Comparison of ENCODE assay signal across 27 mouse cellular contexts in genomic region chr14:102920415-102920814, GRCm38 (mm10).
"Had no signal": no experiment of that assay in that cellular context is flagged by ENCODE, and none has a peak within 500 bp of the region (broad histone marks: within the 10 kb centered on the region; RNA-seq: fewer than 3 reads in every experiment).

No protein-coding gene starts in this region.

- H3K4me3 ChIP-seq: heart, adult 2 months; heart, embryonic 12.5 days; hindbrain, embryonic 10.5 days; hindbrain, embryonic 12.5 days; intestine, embryonic 15.5 days; layer of hippocampus, adult 2 months; left cerebral cortex, adult 2 months; limb, embryonic 10.5 days; limb, embryonic 12.5 days; liver, embryonic 13.5 days; liver, embryonic 15.5 days had no signal

- H3K9me3 ChIP-seq: heart, embryonic 12.5 days; hindbrain, embryonic 10.5 days; hindbrain, embryonic 12.5 days; intestine, embryonic 15.5 days; limb, embryonic 10.5 days; limb, embryonic 12.5 days; liver, embryonic 13.5 days; liver, embryonic 15.5 days had no signal

- H3K27ac ChIP-seq: heart, adult 2 months; hindbrain, embryonic 10.5 days; hindbrain, embryonic 12.5 days; hindbrain, embryonic 14.5 days; intestine, embryonic 15.5 days; layer of hippocampus, adult 2 months; left cerebral cortex, adult 2 months; limb, embryonic 10.5 days; limb, embryonic 12.5 days; liver, embryonic 13.5 days; liver, embryonic 15.5 days had no signal

- DNase-seq: gastrocnemius, postnatal 10 days; gastrocnemius, postnatal 25 days; heart, adult 2 months; heart, postnatal 10 days; heart, postnatal 4 days; kidney, adult 18-20 months; kidney, adult 8-10 months; kidney, postnatal 10 days; kidney, postnatal 25 days; kidney, postnatal 4 days; liver; liver, embryonic 13.5 days; liver, postnatal 0 days had no signal

- H3K27me3 ChIP-seq: heart, embryonic 12.5 days; hindbrain, embryonic 12.5 days; intestine, embryonic 15.5 days; limb, embryonic 12.5 days; liver, embryonic 13.5 days; liver, embryonic 15.5 days had no signal

- H3K4me2 ChIP-seq: heart, embryonic 12.5 days; hindbrain, embryonic 12.5 days; hindbrain, embryonic 14.5 days; intestine, embryonic 15.5 days; limb, embryonic 12.5 days; liver, embryonic 11.5 days; liver, embryonic 13.5 days; liver, embryonic 15.5 days had no signal

- H3K9ac ChIP-seq: heart, embryonic 12.5 days; hindbrain, embryonic 12.5 days; hindbrain, embryonic 14.5 days; intestine, embryonic 15.5 days; limb, embryonic 12.5 days; liver, embryonic 13.5 days; liver, embryonic 15.5 days; liver, postnatal 0 days had no signal

- H3K36me3 ChIP-seq: heart, embryonic 12.5 days; hindbrain, embryonic 10.5 days; hindbrain, embryonic 12.5 days; intestine, embryonic 15.5 days; limb, embryonic 10.5 days; limb, embryonic 12.5 days; liver, embryonic 13.5 days; liver, embryonic 15.5 days had no signal

- H3K4me1 ChIP-seq: hindbrain, embryonic 10.5 days; hindbrain, embryonic 12.5 days; intestine, embryonic 15.5 days; liver, embryonic 13.5 days; liver, embryonic 15.5 days had no signal

- ATAC-seq: hindbrain, embryonic 16.5 days; inflammation-experienced regulatory T-cells, adult 6 months; intestine, embryonic 15.5 days; intestine, postnatal 0 days; liver, postnatal 0 days had no signal
